Mouse (Mus musculus) neural tube, embryonic 13.5 days (tissue): ENCODE data around the gene Kdm6b. TPM values are rescaled to one million over a fixed set of nuclear protein-coding genes. Genes with fewer than 3 reads are reported as not detected.
A peak's percentile ranks its signal among the peaks of the same experiment; 100 is the strongest.

Experiments
- ATAC-seq: fragments of 200-750 bp; cut with Nextera tagmentation; 2 replicates; pipeline ENCODE4 v1.8.0; 2017; ENCODE audit warnings: low read depth, mild to moderate bottlenecking, moderate TSS enrichment, moderate library complexity
- H3K27ac ChIP-seq: fragments of 300-500 bp; sonication (generic); replicated peaks from 2 replicates; pipeline ENCODE4 v1.5.1; 2015; ENCODE audit warnings: moderate library complexity, mild to moderate bottlenecking, inconsistent platforms
- H3K27me3 ChIP-seq: fragments of 300-500 bp; sonication (generic); 2 replicates; pipeline ENCODE4 v1.6.1; 2015; ENCODE audit warnings: mild to moderate bottlenecking, inconsistent platforms
- H3K36me3 ChIP-seq: fragments of 300-500 bp; sonication (generic); 2 replicates; pipeline ENCODE4 v1.6.1; 2015; ENCODE audit warnings: mild to moderate bottlenecking, inconsistent platforms
- H3K4me1 ChIP-seq: fragments of 300-500 bp; sonication (generic); replicated peaks from 2 replicates; pipeline ENCODE4 v1.6.1; 2015; ENCODE audit warnings: inconsistent platforms
- H3K4me2 ChIP-seq: fragments of 300-500 bp; sonication (generic); 2 replicates; pipeline ENCODE4 v1.6.1; 2015; ENCODE audit warnings: inconsistent platforms, mild to moderate bottlenecking, moderate library complexity
- H3K4me3 ChIP-seq: fragments of 300-500 bp; sonication (generic); 2 replicates; pipeline ENCODE4 v1.5.1; 2015; ENCODE audit warnings: mild to moderate bottlenecking, inconsistent platforms
- H3K9ac ChIP-seq: fragments of 300-500 bp; sonication (generic); 2 replicates; pipeline ENCODE4 v1.6.1; 2015; ENCODE audit warnings: moderate library complexity, mild to moderate bottlenecking, inconsistent platforms
- H3K9me3 ChIP-seq: fragments of 300-500 bp; sonication (generic); 2 replicates; pipeline ENCODE4 v1.6.1; 2016; ENCODE audit warnings: inconsistent platforms
- WGBS: fragments of 180-500 bp; shearing (Covaris S2); methylation state at CpG from one replicate; pipeline ENCODE4 v1.1.7; 2015; 5-methylcytosine and 5-hydroxymethylcytosine counted together
- polyA plus RNA-seq: library from polyadenylated mRNA; unstranded; fragments of >200 nt; fragmentation: Nextera tagmentation; extraction: Ambion mirVana; gene quantifications from 2 replicates; pipeline ENCODE4 v1.2.1, GENCODE M21; 2015

Kdm6b gene
- polyA plus RNA-seq, 1 experiment from 2014 or later = 44.8 TPM

DNA sequence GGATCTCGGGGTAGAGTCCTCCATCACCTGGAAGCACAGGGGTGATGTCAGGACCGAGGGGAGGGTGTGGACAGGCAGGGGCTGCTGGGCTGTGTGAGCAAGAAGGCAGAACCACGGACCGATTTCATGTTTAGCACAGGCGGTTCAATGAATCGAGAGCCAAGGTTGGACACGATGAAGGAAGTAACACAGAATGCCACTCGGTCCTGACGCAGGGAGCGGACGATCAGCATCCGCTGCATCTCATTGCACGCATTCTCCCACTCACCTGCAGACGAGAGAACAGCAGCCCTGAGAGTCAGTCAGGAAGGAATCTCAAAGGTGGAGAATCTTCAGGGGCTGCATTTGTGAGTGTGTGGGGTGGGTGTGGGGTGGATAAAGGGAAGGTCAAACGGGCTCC, 17.2 kb upstream of the Kdm6b start:
- no peak overlapping the region for H3K9ac ChIP-seq
- H3K27ac ChIP-seq = no peak overlapping the region
- H3K4me1 ChIP-seq = peaks cover 9% of the 10 kb centered on the region
- H3K4me3 ChIP-seq = no peak overlapping the region
- no peaks in the 10 kb centered on the region for H3K36me3 ChIP-seq
- 85% methylated on average over 15 of the region's 15 CpGs for WGBS
- H3K27me3 ChIP-seq = no peaks in the 10 kb centered on the region
- H3K9me3 ChIP-seq = no peaks in the 10 kb centered on the region
- ATAC-seq = no peak
- no peak overlapping the region for H3K4me2 ChIP-seq

DNA sequence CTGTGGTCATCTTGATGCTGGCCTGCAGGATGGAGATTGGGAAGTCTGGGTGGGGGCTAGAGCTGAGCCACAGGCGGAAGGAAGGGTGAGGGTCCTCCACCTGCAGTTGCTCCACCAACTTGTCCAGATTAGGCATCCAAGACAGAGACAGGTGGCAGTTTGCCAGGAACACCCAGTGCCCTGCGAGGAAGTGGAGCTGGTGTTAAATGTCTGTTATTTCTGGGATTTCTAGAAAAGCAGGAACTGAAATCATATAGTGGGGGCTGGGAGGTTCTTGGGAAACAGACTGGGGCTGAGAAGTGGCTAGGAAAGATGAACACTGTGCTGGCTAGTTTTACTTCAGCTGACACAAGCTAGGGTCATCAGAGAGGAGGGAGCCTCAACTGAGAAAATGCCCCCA, 15.8 kb upstream of the Kdm6b start:
- H3K4me1 ChIP-seq = peaks cover 9% of the 10 kb centered on the region
- no peaks in the 10 kb centered on the region for H3K36me3 ChIP-seq
- H3K27ac ChIP-seq = no peak overlapping the region
- no peak overlapping the region for H3K4me2 ChIP-seq
- no peaks in the 10 kb centered on the region for H3K9me3 ChIP-seq
- H3K4me3 ChIP-seq = no peak overlapping the region
- 59% methylated on average over 2 of the region's 2 CpGs for WGBS
- H3K27me3 ChIP-seq = no peaks in the 10 kb centered on the region
- ATAC-seq = no peak
- no peak overlapping the region for H3K9ac ChIP-seq

DNA sequence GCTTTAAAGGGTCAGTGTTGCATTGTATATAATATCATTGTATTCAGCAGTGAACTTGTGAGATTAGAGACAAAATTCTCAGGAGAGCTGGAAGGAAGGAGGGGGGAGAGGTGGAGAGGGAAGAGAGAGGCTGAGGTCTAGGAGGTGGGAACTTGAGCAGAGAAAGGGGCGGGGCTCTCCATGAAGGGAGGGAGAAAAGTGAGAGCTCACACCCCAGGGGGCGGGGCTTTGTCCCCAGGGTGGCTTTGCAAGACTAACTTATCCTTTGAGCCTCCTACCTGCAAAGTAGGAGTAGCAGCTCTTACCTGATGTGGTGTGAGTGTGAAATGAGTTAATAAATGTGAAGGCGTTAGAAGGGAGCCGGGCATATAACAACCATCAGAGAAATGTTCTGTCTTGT, 15.3 kb upstream of the Kdm6b start:
- H3K4me2 ChIP-seq = no peak overlapping the region
- no peak for ATAC-seq
- H3K9ac ChIP-seq = no peak overlapping the region
- no peak overlapping the region for H3K4me3 ChIP-seq
- WGBS = 31% methylated on average over 4 of the region's 4 CpGs
- no peaks in the 10 kb centered on the region for H3K36me3 ChIP-seq
- no peaks in the 10 kb centered on the region; the same call in 1 of the 2 replicates for H3K27me3 ChIP-seq
- H3K4me1 ChIP-seq = peaks cover 9% of the 10 kb centered on the region
- no peaks in the 10 kb centered on the region for H3K9me3 ChIP-seq
- no peak overlapping the region for H3K27ac ChIP-seq

DNA sequence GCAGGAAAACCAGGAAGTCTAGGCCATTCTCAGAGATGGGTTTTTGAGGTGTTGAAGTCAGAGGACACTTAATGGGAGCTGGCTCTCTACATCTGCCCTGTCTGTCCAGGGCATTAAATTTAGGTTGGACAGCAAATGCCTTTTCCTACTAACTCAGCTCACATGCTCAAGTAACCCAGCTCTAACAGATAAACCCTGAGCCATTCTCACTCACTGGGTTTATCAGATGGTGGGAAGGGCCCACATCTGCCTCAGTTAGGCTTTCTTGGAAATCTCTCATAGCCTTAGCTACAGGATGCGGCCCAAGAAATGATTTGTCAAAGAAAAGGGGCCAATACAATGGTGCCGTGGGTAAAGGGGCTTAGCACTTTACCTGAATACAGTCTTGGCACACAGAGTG, 12.8 kb upstream of the Kdm6b start:
- no peak overlapping the region for H3K27ac ChIP-seq
- H3K9me3 ChIP-seq = no peaks in the 10 kb centered on the region
- no peak overlapping the region for H3K4me2 ChIP-seq
- no peak overlapping the region for H3K9ac ChIP-seq
- 79% methylated on average over 2 of the region's 2 CpGs for WGBS
- no peaks in the 10 kb centered on the region for H3K36me3 ChIP-seq
- H3K27me3 ChIP-seq = peaks cover 19% of the 10 kb centered on the region
- H3K4me1 ChIP-seq = peaks cover 8% of the 10 kb centered on the region; the same call in 1 of the 2 replicates
- ATAC-seq = no peak
- no peak overlapping the region for H3K4me3 ChIP-seq

DNA sequence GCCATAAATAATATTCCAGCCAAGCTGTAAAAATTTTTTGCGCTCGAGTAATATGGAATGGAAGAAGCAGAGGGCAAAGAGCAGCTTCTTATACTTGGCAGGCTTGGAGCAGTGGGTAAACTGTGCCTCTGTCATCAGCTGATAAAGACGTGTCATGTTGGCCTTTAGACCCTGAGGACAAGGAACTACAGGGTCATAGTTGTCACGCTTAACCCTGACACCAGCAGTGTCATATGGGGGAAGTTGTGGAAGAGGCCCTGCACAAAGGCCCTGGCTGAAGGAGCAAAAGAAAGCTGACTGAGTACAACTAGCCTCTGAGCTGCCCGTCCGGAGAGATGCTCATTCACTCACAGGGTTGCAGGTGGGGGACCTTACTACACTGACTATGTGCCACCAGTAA, 10.4 kb upstream of the Kdm6b start:
- H3K36me3 ChIP-seq = no peaks in the 10 kb centered on the region
- H3K9ac ChIP-seq = no peak overlapping the region
- no peak overlapping the region for H3K27ac ChIP-seq
- H3K4me3 ChIP-seq = no peak overlapping the region
- no peaks in the 10 kb centered on the region for H3K9me3 ChIP-seq
- H3K4me1 ChIP-seq = peaks cover 27% of the 10 kb centered on the region
- WGBS = 79% methylated on average over 6 of the region's 6 CpGs
- H3K27me3 ChIP-seq = peaks cover 28% of the 10 kb centered on the region
- no peak overlapping the region for H3K4me2 ChIP-seq
- no peak for ATAC-seq

DNA sequence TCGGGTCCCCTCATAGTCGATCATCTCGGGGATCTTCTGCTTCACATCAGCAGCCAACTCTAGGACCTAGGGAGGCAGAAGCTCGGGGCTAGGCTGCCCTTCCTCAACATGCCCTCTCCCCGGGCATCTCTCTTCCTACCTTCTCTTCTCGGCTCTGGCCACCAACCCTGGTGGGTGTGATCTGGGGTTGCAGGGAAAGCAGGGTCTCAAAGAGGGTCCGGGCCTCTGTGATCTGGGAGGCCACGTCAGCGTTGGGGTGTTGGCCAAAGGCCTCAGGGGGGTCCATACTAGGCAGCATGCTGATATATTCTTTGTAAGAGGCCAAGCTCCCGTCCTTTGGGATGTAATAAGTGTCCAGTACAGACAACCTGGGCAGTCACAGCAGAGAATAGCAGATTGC, 9.4 kb upstream of the Kdm6b start:
- H3K4me2 ChIP-seq = no peak overlapping the region
- H3K9me3 ChIP-seq = no peaks in the 10 kb centered on the region
- peaks cover 28% of the 10 kb centered on the region for H3K27me3 ChIP-seq
- no peak overlapping the region for H3K4me3 ChIP-seq
- no peaks in the 10 kb centered on the region for H3K36me3 ChIP-seq
- H3K9ac ChIP-seq = no peak overlapping the region
- 89% methylated on average over 10 of the region's 10 CpGs for whole genome bisulfite sequencing
- peaks cover 35% of the 10 kb centered on the region for H3K4me1 ChIP-seq
- ATAC-seq = no peak
- H3K27ac ChIP-seq = no peak overlapping the region

DNA sequence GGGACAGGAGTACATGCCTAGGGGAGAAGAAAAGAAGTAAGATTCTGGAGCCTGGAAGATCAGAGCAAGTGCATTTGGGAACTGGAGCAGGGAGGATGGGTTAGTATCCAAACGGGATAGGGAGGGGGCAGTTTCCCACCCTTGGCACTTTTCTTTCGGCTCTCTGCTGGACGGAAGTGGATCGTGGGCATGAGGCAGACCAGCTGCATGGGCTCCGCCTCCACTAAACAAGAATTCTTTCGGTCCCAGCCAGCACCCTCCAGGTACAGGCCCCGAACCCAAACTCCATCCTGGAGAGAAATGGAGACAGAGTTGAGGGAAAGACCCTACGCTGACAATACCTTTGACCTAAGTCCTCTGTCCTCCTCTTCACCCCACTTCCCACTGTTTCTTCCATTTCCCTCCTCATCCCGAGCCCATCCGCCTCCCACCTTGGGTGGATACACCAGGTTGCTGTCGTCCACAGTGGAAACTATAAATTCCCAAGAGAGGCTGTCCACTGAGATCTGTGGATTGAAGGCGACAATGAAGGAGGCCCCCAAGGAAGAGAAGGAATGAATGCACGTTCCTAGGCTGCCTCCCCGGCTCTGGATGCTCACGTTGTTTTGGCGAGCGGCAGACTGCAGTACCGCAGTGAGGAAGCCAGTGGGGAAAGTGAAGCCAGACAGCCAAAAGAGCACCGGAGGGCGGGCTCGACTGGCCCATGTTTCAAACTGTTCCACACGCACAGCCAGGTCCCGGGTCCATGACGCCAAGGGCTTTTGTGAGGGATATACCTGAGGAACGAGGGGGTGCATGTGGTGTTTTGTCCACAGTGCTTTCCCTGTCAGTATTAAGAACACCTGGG, 7.9 kb upstream of the Kdm6b start:
- no peak overlapping the region for H3K27ac ChIP-seq
- no peak for ATAC-seq
- peak overlapping the region; percentile 96 for H3K4me2 ChIP-seq
- H3K4me3 ChIP-seq = 0 out of 2 replicates have a peak overlapping the region, but pooled peaks have one; percentile 90
- H3K9me3 ChIP-seq = no peaks in the 10 kb centered on the region
- H3K36me3 ChIP-seq = no peaks in the 10 kb centered on the region
- peak overlapping the region; percentile 31 for H3K9ac ChIP-seq
- 13% methylated on average over 25 of the region's 25 CpGs for WGBS
- H3K27me3 ChIP-seq = peaks cover 28% of the 10 kb centered on the region
- H3K4me1 ChIP-seq = peaks cover 48% of the 10 kb centered on the region

DNA sequence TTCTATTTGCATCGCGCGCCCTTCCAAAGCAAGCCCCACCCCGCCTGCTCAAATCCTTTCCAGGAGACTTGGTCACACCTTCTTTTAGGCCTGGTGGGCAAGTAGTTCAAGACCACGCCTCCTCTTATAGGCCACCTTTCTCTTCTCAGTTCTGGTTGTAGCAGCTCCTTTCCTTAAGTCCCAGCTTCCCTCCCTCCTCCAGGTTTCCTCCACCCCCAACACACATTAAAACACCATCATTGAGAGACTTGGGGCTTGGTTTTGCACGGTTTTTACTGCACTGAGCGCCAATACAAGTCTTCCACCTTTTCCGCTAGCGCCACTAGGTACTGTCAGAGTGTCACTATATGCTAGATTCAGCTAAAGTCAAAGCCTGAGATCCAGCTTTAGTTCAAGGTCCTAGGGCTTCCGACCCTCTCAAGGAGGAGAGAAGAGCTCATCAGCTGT, 7.1 kb upstream of the Kdm6b start:
- Histone ChIP-seq H3K27me3 (peaks cover 28% of the 10 kb centered on the region), H3K4me2 (peak overlapping the region; percentile 96), H3K4me1 (peaks cover 48% of the 10 kb centered on the region), H3K27ac (no peak overlapping the region), H3K36me3 (no peaks in the 10 kb centered on the region), H3K9ac (peak overlapping the region; percentile 64), H3K9me3 (no peaks in the 10 kb centered on the region), H3K4me3 (peak overlapping the region; percentile 90)
- 10% methylated on average over 10 of the region's 10 CpGs for WGBS
- no peak for ATAC-seq

DNA sequence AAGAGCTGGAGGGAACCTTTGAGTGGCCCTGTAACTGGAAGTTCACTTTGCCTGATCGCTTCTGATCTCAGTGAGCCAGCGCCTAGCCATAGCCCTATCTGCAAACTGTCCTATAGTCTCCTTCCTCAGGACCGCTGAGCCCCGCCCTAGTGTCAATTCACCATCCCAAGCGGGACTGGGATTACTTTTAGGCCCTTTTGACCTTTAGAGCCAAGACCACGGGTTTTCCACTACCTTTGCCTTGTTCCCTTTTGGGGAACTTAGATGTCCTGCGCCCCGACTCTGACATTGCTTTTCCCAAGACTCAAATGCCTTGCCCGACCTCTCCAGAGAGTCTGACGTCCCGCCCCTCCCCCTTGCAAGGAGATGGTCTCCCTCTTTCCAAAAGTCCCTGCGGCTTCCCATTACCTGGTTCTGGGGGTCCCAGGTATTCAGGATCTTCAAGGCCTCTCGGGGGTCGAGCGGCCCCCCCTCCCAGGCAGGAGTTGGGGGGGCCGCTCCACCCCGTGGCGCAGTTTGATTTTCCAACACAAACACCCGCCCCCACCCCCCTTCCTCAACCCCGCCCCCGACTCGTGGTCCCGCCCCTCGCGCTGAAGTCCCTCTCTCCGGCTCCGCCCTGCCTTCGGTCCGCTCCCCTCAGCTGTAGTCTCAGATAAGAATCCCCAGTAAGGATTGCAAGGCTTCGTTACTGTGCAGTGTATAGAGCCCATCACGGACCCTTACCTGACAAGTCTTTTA, 6.5 kb upstream of the Kdm6b start:
- H3K27ac ChIP-seq = peak overlapping the region; percentile 100
- peaks cover 50% of the 10 kb centered on the region for H3K4me1 ChIP-seq
- no peaks in the 10 kb centered on the region for H3K36me3 ChIP-seq
- WGBS = under 1% methylated on average over 31 of the region's 31 CpGs
- H3K9ac ChIP-seq = peak overlapping the region; percentile 64
- H3K9me3 ChIP-seq = no peaks in the 10 kb centered on the region
- peak overlapping the region; percentile 90 for H3K4me3 ChIP-seq
- peak overlapping the region; percentile 96 for H3K4me2 ChIP-seq
- ATAC-seq = no peak
- H3K27me3 ChIP-seq = peaks cover 28% of the 10 kb centered on the region

DNA sequence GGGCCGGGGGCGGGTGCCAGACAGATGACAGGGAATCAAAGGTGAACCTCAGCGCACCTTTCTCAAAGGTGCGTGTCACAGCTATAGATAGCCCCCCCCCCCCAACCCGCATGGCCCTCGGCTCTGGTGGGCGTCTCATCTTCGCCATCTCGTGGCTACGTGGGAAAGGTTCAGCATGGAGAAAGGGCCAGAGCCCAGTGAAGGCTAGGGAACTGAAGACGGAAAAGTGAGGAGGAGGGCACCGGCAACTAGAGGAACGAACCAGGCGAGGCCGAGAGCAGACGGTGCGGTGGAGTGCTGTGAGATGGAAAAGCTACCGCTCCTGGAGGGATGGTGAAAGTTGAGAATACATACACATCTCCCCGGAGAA, 6.0 kb upstream of the Kdm6b start:
- WGBS = 0% methylated on average over 19 of the region's 19 CpGs
- Histone ChIP-seq H3K4me3 (peak overlapping the region; percentile 90), H3K9ac (peak overlapping the region; percentile 64), H3K9me3 (no peaks in the 10 kb centered on the region), H3K4me1 (peaks cover 56% of the 10 kb centered on the region), H3K4me2 (peak overlapping the region; percentile 96), H3K27me3 (peaks cover 28% of the 10 kb centered on the region), H3K36me3 (no peaks in the 10 kb centered on the region), H3K27ac (peak overlapping the region; percentile 100)
- ATAC-seq = peak; percentile 1; the same call in 1 of the 2 replicates

DNA sequence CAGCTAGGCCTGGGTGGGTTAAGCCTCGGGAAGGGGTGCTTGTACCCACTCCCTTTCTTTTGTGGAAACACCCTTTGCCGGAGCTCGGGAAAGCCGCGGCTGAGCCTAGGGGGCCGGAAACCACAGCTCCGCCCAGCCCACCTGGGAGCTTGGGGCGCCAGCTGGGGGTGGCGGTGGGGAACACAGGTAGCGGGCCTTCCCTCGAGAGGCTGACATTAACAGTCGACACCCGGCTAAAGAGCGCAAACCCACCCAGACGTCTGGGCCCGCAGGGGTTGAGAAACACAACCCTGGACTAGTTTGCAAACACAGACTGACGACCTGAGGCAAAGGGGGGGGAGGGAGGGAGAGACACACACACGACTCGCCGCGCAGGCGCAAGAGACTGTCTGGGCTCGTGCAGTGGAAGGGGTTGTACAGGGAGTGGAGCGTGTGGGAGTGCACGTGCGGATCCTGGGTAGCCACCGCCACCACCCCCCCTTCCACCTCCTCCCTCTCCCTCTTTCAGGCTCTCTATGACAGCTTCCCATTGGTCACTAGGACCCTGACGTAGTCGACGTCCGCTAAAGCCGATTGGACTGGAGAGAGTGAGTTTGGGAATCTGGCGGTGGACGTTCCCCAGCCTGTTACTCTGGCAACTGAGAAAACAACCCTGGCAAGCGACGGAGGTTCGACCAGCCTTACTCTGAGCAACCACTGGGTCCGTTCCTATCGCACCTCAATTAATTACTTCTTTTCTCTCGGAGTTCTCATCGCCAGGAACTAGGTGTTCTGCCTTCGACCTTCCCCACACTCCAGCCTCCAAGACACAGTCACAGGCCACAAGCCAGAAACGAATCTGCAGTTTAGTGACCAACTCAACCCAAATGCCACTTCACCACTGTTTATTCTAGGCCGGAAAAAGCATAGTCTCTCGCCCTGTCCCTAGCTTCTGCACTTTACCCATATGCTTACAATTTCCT, 5.3 kb upstream of the Kdm6b start:
- Histone ChIP-seq H3K9me3 (no peaks in the 10 kb centered on the region), H3K27ac (peak overlapping the region; percentile 100), H3K4me1 (peaks cover 62% of the 10 kb centered on the region), H3K4me3 (peak overlapping the region; percentile 90), H3K27me3 (peaks cover 28% of the 10 kb centered on the region), H3K4me2 (peak overlapping the region; percentile 96), H3K9ac (peak overlapping the region; percentile 100), H3K36me3 (no peaks in the 10 kb centered on the region)
- peak; percentile 91 for ATAC-seq
- WGBS = under 1% methylated on average over 45 of the region's 45 CpGs
